Mouse (Mus musculus) heart, adult 2 months (tissue): ENCODE data around the gene Zscan25.
"Not testable (repeated sequence)": the region's sequence is repeated elsewhere in the genome, so short reads cannot be mapped to it uniquely, and the experiment has no call there.

ENCODE experiments used
- CTCF ChIP-seq: fragments of 200-600 bp; IDR thresholded peaks from 2 replicates; pipeline ENCODE4 v1.8.1; 2022; ENCODE audit warnings: antibody characterized with exemption, mild to moderate bottlenecking, moderate library complexity
- EP300 ChIP-seq: fragments of 200-500 bp; IDR thresholded peaks from 2 replicates; pipeline ENCODE4 v1.6.1; 2011; ENCODE audit warnings: low read depth, low read length, control low read depth; ENCODE audit not compliant: insufficient read depth
- POLR2A ChIP-seq: fragments of 200-500 bp; IDR thresholded peaks from 2 replicates; pipeline ENCODE4 v1.6.1; 2011; ENCODE audit warnings: mild to moderate bottlenecking, low read depth, low read length, control low read depth; ENCODE audit not compliant: insufficient read depth

- TF ChIP-seq POLR2A, CTCF, EP300: not testable (repeated sequence)
Measured at GRCm38 (mm10) chr5:145306953-145307352, 26.7 kb downstream of the Zscan25 start.
